13 mouse cellular contexts compared by ENCODE assay signal in the genomic region with DNA sequence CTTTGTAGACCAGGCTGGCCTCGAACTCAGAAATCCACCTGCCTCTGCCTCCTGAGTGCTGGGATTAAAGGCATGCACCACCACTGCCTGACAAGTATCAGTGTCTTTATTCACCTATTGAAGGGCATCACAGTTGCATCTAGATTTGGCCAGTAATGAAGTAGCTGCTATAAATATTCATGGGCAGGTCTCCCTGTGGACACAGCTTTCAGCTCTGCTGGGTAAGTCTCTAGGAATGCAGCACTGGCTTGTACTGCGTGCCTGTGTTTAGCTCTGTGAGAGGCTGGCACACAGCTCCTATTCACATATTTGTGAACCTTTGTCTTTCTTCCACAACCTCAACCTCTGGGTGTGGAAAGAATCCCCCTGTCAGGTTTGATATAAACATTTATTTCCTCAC. TPM values are rescaled to one million over a fixed set of nuclear protein-coding genes. Genes with fewer than 3 reads are reported as not detected.
DNase-seq lines count a peak whose midpoint lies in the region; ATAC-seq and TF ChIP-seq lines count a peak whose summit lies in the region.
"Had no signal": no experiment of that assay in that cellular context is flagged by ENCODE, and none has a peak within 500 bp of the region (broad histone marks: within the 10 kb centered on the region; RNA-seq: fewer than 3 reads in every experiment).

No protein-coding gene starts in this region.

- peaks cover 14% of the 10 kb centered on the region for H3K4me1 ChIP-seq in embryonic facial prominence, embryonic 14.5 days (ENCODE audit: control insufficient read depth, insufficient read depth, low read length)
- peaks cover 18% of the 10 kb centered on the region for H3K4me1 ChIP-seq in embryonic facial prominence, embryonic 10.5 days
- peaks cover 24% of the 10 kb centered on the region for H3K4me1 ChIP-seq in limb, embryonic 14.5 days (ENCODE audit: control insufficient read depth, insufficient read depth, low read length)
- peaks cover 24% of the 10 kb centered on the region for H3K4me1 ChIP-seq in limb, embryonic 10.5 days

- no peak overlapping the region for H3K4me3 ChIP-seq in embryonic facial prominence, embryonic 14.5 days (ENCODE audit: low read depth, low read length)
- H3K4me3 ChIP-seq in embryonic facial prominence, embryonic 10.5 days, result no peak overlapping the region
- H3K4me3 ChIP-seq in limb, embryonic 14.5 days (replicated peaks; ENCODE audit: low read length), result no peak overlapping the region
- no peak overlapping the region for H3K4me3 ChIP-seq in limb, embryonic 10.5 days
- H3K4me3 ChIP-seq: embryonic facial prominence, embryonic 13.5 days; hindbrain, embryonic 10.5 days; liver, embryonic 12.5 days had no signal

- WGBS in embryonic facial prominence, embryonic 14.5 days, result 54% methylated on average over 2 of the region's 2 CpGs
- 76% methylated on average over 2 of the region's 2 CpGs for WGBS in embryonic facial prominence, embryonic 10.5 days
- 58% methylated on average over 2 of the region's 2 CpGs for WGBS in limb, embryonic 14.5 days
- 82% methylated on average over 2 of the region's 2 CpGs for WGBS in limb, embryonic 10.5 days

- H3K4me2 ChIP-seq in embryonic facial prominence, embryonic 14.5 days (ENCODE audit: low read depth, low read length), result no peak overlapping the region
- no peak overlapping the region for H3K4me2 ChIP-seq in limb, embryonic 14.5 days (replicated peaks; ENCODE audit: low read depth, low read length, severe bottlenecking)
- H3K4me2 ChIP-seq: embryonic facial prominence, embryonic 13.5 days; liver, embryonic 12.5 days had no signal

- DNase-seq in embryonic facial prominence, embryonic 14.5 days (ENCODE audit: low spot score), result peak; percentile 46
- DNase-seq in embryonic facial prominence, embryonic 10.5 days (ENCODE audit: low spot score), result no peak
- no peak for DNase-seq in limb, embryonic 14.5 days (ENCODE audit: low spot score)
- DNase-seq in limb, embryonic 10.5 days (ENCODE audit: low spot score), result no peak
- DNase-seq in brain, embryonic 14.5 days (ENCODE audit: low read depth), result peak; percentile 71
- DNase-seq in kidney, postnatal 25 days, result peak; percentile 48 to 79
- no peak for DNase-seq in spleen, adult 18-20 months
- DNase-seq: cerebellum, adult 9-10 months had no signal

- no peak for TF ChIP-seq POLR2A in limb, embryonic 14.5 days (IDR thresholded peaks at IDR 0.05; ENCODE audit: borderline replicate concordance, extremely low read depth, insufficient read depth, insufficient read length)
- TF ChIP-seq POLR2A in brain, embryonic 14.5 days (IDR thresholded peaks at IDR 0.05; ENCODE audit: borderline replicate concordance, extremely low read depth, insufficient read depth, insufficient read length, poor library complexity, severe bottlenecking), result no peak

- TF ChIP-seq CTCF in brain, embryonic 14.5 days (IDR thresholded peaks at IDR 0.05; ENCODE audit: borderline replicate concordance, extremely low read depth, insufficient read depth, insufficient read length), result no peak

- peak; percentile 60; the same call in 1 of the 2 replicates for ATAC-seq in embryonic facial prominence, embryonic 14.5 days (ENCODE audit: low read depth)
- peak; percentile 47; the same call in 1 of the 2 replicates for ATAC-seq in limb, embryonic 14.5 days (ENCODE audit: low FRiP score, low read depth)
- no peak for ATAC-seq in erythroblast, adult 5-6 weeks (replicated peaks; ENCODE audit: low FRiP score, poor library complexity, severe bottlenecking)

- H3K27me3 ChIP-seq in embryonic facial prominence, embryonic 14.5 days (replicated peaks; ENCODE audit: control insufficient read depth, insufficient read depth, low read length), result no peaks in the 10 kb centered on the region
- H3K27me3 ChIP-seq in embryonic facial prominence, embryonic 10.5 days (replicated peaks; ENCODE audit: low read depth, poor library complexity, severe bottlenecking), result no peaks in the 10 kb centered on the region
- no peaks in the 10 kb centered on the region for H3K27me3 ChIP-seq in limb, embryonic 14.5 days (ENCODE audit: control insufficient read depth, insufficient read depth, low read length)
- H3K27me3 ChIP-seq in limb, embryonic 10.5 days (ENCODE audit: low read depth, poor library complexity, severe bottlenecking), result no peaks in the 10 kb centered on the region
- H3K27me3 ChIP-seq: embryonic facial prominence, embryonic 13.5 days; liver, embryonic 12.5 days had no signal

- no peaks in the 10 kb centered on the region for H3K9me3 ChIP-seq in embryonic facial prominence, embryonic 14.5 days (ENCODE audit: control insufficient read depth, low read length)
- H3K9me3 ChIP-seq in embryonic facial prominence, embryonic 10.5 days, result no peaks in the 10 kb centered on the region
- no peaks in the 10 kb centered on the region for H3K9me3 ChIP-seq in limb, embryonic 14.5 days (ENCODE audit: control insufficient read depth, low read length)
- H3K9me3 ChIP-seq in limb, embryonic 10.5 days (replicated peaks), result no peaks in the 10 kb centered on the region
- H3K9me3 ChIP-seq: embryonic facial prominence, embryonic 13.5 days; hindbrain, embryonic 10.5 days; liver, embryonic 12.5 days had no signal

- no peaks in the 10 kb centered on the region for H3K36me3 ChIP-seq in embryonic facial prominence, embryonic 14.5 days (ENCODE audit: control insufficient read depth, insufficient read depth, low read length)
- no peaks in the 10 kb centered on the region for H3K36me3 ChIP-seq in embryonic facial prominence, embryonic 10.5 days (replicated peaks)
- no peaks in the 10 kb centered on the region for H3K36me3 ChIP-seq in limb, embryonic 14.5 days (ENCODE audit: control insufficient read depth, insufficient read depth, low read length)
- H3K36me3 ChIP-seq in limb, embryonic 10.5 days, result no peaks in the 10 kb centered on the region
- H3K36me3 ChIP-seq: embryonic facial prominence, embryonic 13.5 days; hindbrain, embryonic 10.5 days had no signal

- H3K27ac ChIP-seq in embryonic facial prominence, embryonic 14.5 days (replicated peaks; ENCODE audit: low read depth, low read length), result no peak overlapping the region
- H3K27ac ChIP-seq in embryonic facial prominence, embryonic 10.5 days (replicated peaks), result no peak overlapping the region
- no peak overlapping the region for H3K27ac ChIP-seq in limb, embryonic 14.5 days (replicated peaks; ENCODE audit: low read depth, low read length)
- no peak overlapping the region for H3K27ac ChIP-seq in limb, embryonic 10.5 days
- H3K27ac ChIP-seq: hindbrain, embryonic 10.5 days; macrophage had no signal

- no peak overlapping the region for H3K9ac ChIP-seq in embryonic facial prominence, embryonic 14.5 days (ENCODE audit: low read depth, low read length)
- H3K9ac ChIP-seq in limb, embryonic 14.5 days (ENCODE audit: low read depth, low read length, severe bottlenecking), result no peak overlapping the region
- H3K9ac ChIP-seq: embryonic facial prominence, embryonic 13.5 days; liver, embryonic 12.5 days had no signal

RNA-seq across cellular contexts. Expression of gene Cyth3, which starts 46.6 kb away (rescaled TPM):
- 52.0 and 61.2 TPM in 2 replicates for polyA plus RNA-seq in embryonic facial prominence, embryonic 14.5 days (2014; fragmentation: Nextera tagmentation; extraction: Ambion mirVana)
- 40.4 and 48.1 TPM in 2 replicates for polyA plus RNA-seq in embryonic facial prominence, embryonic 10.5 days (2016; fragmentation: Nextera tagmentation; extraction: Ambion mirVana)
- 50.6 and 52.9 TPM in 2 replicates for polyA plus RNA-seq in limb, embryonic 14.5 days (2012; rRNA removed)
- polyA plus RNA-seq in limb, embryonic 14.5 days (2014; fragmentation: Nextera tagmentation; extraction: Ambion mirVana), result 60.5 and 67.7 TPM in 2 replicates
- polyA plus RNA-seq in limb, embryonic 10.5 days (2016; fragmentation: Nextera tagmentation; extraction: Ambion mirVana), result 47.5 and 59.2 TPM in 2 replicates
- 30.0 and 35.3 TPM in 2 replicates for polyA plus RNA-seq in brain, embryonic 14.5 days (2012; rRNA removed)
- total RNA-seq in erythroblast, adult 5-6 weeks (2015; ENCODE audit: low replicate concordance), result 105 and 106 TPM in 2 replicates
- 145 and 205 TPM in 2 replicates for total RNA-seq in erythroblast, adult 5-6 weeks (2017; ENCODE audit: low replicate concordance)

Comparison
In these comparisons a context has a peak if more than half of its experiments do, and no peak if none do; other contexts are left out.
1. DNase-seq: peak in embryonic facial prominence, embryonic 14.5 days (single experiment), brain, embryonic 14.5 days (single experiment) and kidney, postnatal 25 days (2 of 2); none in embryonic facial prominence, embryonic 10.5 days (single experiment), limb, embryonic 14.5 days (single experiment), limb, embryonic 10.5 days (single experiment) and spleen, adult 18-20 months (0 of 2).